Mouse (Mus musculus) testis, postnatal 14 days (tissue): ENCODE data around the gene Pea15a.

ENCODE experiments used
- DNase-seq: peaks from one replicate; pipeline ENCODE4 v3.0.0; 2021; ENCODE audit warnings: low spot score

Gene Pea15a

DNA sequence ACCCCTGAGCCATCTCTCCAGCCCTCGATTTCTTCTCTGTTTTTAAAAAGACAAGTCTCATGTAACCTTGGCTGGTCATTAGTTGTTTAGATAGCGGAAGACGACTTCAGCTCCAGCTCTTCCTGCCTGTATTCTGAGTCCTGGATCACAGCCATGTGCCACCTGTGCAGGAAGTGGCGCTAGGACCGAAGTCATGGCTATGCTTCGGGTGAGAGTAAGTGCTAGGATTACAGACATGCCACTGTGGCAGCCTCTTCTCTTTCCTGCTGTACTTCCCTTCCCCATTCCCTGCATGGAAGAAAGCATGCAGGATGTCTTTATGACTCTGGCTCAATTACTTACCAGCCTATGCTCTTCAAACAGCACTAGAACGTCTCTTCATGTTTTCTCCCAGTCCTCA, 27.5 kb downstream of the Pea15a start:
- DNase-seq = no peak

DNA sequence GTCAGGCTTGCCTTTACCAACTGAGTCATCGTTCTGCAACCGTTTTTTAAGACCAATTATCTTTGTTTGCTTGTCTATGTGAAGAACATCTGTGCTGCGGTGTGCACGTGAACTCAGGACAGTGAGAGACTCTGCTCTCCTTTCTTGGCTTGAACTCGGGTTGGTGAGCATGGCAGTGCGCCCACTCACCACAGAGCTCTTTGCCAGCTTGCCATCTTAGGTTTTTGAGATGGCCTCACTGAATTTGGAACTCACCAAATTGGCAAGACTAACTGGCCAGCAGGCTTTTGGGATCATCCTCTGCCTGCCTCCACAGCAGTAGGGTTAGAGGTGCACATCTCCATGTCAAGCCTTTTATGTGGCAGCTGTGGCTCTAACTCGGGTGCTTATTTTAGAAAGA, 28.8 kb downstream of the Pea15a start:
- no peak for DNase-seq

DNA sequence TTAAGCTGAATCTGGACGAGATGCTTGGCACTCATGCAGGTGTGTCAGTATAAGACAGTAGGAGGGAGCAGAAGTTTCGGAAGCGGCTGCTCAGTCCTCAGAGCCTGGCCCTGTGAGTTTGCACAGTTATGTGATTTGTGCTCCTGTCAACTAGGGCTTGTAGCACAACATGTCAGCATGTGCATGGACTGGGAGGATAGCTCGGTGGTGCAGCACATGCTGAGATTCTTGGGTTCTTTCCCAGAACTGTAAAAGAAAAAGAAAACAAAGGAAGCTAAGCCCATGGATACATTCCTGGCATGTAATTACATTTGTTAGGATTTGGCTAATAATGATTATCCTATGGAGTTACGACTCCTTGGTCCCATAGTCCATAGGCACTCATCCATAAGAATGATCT, 33.4 kb downstream of the Pea15a start:
- DNase-seq = no peak

- DNase-seq = no peak
Measured at GRCm38 (mm10) chr1:172172381-172172780, 34.2 kb downstream of the Pea15a start.

GRCm38 (mm10) chr1:172169809-172170208, 36.8 kb downstream of the Pea15a start:
- no peak for DNase-seq

DNA sequence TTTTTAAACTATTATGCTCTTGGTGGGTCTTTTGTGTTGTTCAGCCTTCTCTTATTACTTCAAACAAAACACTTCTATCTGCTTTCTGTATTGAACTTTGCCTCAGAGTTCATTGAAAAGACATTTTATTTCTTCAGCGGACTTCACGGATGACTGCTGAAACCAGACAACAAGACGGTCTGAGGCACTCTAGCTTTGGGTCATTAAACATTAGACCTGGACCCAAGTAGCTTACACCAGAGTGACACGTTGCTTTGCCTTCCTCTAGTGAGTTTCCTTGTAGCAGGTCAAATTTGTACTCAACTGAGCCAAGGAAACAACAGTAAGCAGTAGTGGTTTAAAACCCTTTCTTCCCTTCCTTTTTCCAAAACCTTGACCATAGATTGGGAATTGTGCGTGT, 38.7 kb downstream of the Pea15a start:
- DNase-seq = no peak

GRCm38 (mm10) chr1:172162959-172163358, 43.6 kb downstream of the Pea15a start:
- DNase-seq = no peak

DNA sequence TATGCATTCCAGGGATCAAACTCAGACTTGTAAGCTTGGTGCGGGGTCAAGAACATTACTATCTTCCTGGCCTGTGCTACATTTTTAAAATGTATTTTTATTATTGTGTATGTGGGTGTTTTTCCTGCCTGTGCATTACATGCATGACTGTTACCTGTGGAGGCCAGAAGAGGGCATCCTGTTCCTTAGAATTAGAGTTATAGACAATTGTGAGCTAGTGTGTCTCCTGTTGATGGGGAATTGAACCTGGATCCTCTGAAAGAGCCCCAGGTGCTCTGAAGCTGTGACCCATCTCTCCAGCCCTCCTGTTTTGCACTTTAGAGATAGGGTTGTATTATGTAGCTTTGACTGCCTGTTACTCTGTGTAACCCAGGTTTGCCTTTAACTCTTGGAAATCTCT, 44.6 kb downstream of the Pea15a start:
- no peak for DNase-seq

DNA sequence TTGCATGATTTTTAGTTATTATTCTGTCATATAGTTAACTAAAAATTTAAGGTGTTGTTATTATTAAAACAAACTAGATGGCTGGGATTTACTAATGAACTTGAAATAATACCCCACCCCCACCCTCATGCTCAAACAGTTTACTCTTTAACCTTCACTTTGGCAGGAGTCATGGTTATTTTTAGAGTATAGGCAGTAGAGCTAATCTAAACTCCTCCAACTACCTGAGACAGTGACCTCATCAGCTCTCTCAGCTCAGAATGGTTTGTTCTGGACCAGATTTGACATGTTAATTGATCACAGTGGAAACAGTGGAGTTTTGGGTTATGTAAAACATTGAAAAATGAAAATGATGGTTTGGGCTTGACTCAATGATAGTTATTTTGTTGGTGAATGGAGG, 46.1 kb downstream of the Pea15a start:
- DNase-seq = no peak

- DNase-seq = no peak
Measured at GRCm38 (mm10) chr1:172159970-172160369, 46.6 kb downstream of the Pea15a start.

GRCm38 (mm10) chr1:172155518-172155917, 51.1 kb downstream of the Pea15a start:
- no peak for DNase-seq

GRCm38 (mm10) chr1:172154536-172154935, 52.1 kb downstream of the Pea15a start:
- no peak for DNase-seq

DNA sequence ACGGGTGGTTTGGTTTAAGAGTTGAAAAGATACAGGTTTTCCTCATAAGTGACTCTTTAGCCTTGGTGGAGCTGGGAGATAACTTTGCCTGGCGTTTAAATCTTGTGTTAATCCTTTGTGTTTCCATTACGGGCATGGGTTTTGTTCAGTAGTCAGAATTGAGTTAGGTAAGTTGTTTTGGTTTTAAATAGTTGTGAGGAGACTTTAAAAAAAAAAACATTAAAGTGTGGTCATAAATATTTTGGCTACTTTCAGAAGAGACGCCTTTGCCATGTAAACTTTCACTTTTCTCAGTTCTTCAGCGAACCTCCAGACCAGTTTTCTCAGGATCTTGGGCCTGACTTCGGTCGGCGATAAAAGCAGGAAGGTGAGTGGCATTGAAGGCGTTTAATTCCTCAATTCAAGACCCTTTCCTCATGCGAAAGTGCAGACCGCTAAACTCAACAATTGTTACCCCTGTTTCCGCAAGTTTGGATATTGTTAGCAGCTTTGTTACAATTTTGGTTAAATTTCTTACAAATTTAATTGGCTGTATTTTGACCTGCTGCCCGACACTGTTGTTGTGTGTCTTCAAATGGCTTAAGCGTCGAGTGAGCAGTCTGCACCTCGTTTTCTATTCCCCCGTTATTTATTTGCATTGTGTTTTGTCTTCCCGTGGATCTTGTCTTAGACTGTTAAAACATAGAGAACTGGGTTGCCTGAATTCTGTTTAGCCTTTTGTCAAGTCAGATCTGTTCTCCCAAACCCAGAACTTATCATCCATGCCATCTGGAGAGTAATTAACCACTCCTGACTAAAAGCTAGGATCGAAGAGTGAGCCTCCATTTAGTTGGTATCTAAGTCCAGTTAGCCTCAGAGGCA, 57.4 kb downstream of the Pea15a start:
- no peak for DNase-seq

GRCm38 (mm10) chr1:172148279-172148954, 58.2 kb downstream of the Pea15a start:
- DNase-seq = no peak

- peak; percentile 96 for DNase-seq
Measured at GRCm38 (mm10) chr1:172147835-172148278, 58.7 kb downstream of the Pea15a start, which contains the start of gene Dcaf8. Gene Dcaf8, plus strand, starts transcription at chr1:172148084.
